Comparison of ENCODE assay signal across 8 mouse cellular contexts in the genomic region with DNA sequence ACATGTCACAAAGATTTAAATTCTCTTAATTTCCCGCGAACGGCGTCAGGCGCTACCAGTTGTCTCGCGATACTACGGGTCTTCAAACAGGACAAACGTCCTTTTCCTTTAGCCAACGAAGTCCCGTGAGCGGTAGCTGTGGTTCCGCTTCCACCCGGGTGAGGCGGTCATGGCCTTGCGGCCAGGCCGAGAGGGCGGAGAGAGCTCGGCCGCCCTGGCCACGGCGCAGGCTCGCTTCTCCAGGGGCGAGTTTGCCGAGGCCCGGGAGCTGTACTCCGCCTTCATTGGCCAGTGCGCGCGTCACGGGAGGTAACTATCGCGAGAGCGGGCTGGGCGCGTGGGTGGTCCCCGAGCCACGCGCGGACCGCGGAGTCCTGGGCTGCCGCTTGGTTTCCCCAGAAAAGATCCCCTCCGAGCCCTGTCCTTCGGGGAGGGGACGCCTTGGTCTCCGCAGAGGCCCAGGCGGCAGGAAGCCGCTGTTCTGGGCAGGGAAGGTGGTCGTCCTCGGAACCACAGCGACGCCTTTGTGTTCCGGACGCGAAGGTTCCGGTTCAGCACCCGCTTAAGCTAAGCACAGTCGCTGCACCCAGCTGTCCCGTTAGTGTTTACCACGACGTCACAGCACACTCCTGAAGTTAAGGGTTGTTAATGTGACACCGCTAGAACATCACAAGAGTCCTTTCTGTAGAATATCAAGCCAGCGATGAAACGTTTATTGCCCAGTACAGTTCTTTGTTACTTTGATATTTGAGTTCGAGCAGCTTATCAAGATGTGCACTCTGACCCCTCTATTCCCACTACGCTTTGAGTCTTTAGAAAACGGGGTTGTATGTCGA. TPM values are rescaled to one million over a fixed set of nuclear protein-coding genes. Genes with fewer than 3 reads are reported as not detected.
DNase-seq lines count a peak whose midpoint lies in the region; ATAC-seq and TF ChIP-seq lines count a peak whose summit lies in the region.

A gene (plus strand): TSS at position 110 of the 836 bp plus-strand sequence.

- peak within 1 kb of the TSS; percentile 73 for H3K4me2 ChIP-seq in lung, postnatal 0 days (replicated peaks; ENCODE audit: low read depth, low read length)

- no peaks in the 10 kb centered on the region for H3K9me3 ChIP-seq in hindbrain, embryonic 10.5 days
- no peaks in the 10 kb centered on the region for H3K9me3 ChIP-seq in lung, postnatal 0 days (ENCODE audit: low read length)

- ATAC-seq in frontal cortex, adult (ENCODE audit: low TSS enrichment), result peak; percentile 97
- ATAC-seq in lung, postnatal 0 days, result peak; percentile 95

- H3K4me3 ChIP-seq in hindbrain, embryonic 10.5 days, result peak within 1 kb of the TSS; percentile 67
- peak within 1 kb of the TSS; percentile 58 for H3K4me3 ChIP-seq in lung, postnatal 0 days (ENCODE audit: low read depth, low read length)

- H3K4me1 ChIP-seq in hindbrain, embryonic 10.5 days (replicated peaks), result peaks cover 10% of the 10 kb centered on the region
- H3K4me1 ChIP-seq in lung, postnatal 0 days (ENCODE audit: insufficient read depth, low read depth, low read length), result no peaks in the 10 kb centered on the region

- H3K9ac ChIP-seq in lung, postnatal 0 days (replicated peaks; ENCODE audit: low read depth), result peak within 1 kb of the TSS; percentile 86

- WGBS in hindbrain, embryonic 10.5 days, result under 1% methylated on average over 69 of the region's 69 CpGs
- WGBS in lung, postnatal 0 days, result 2% methylated on average over 67 of the region's 69 CpGs

- H3K27ac ChIP-seq in hindbrain, embryonic 10.5 days, result peak within 1 kb of the TSS; percentile 98
- peak within 1 kb of the TSS; percentile 100 for H3K27ac ChIP-seq in lung, postnatal 0 days (ENCODE audit: low read length)

- 0 out of 2 replicates have a peak, but pooled peaks cover 7% of the 10 kb centered on the region for H3K36me3 ChIP-seq in hindbrain, embryonic 10.5 days
- H3K36me3 ChIP-seq in lung, postnatal 0 days (ENCODE audit: insufficient read depth, low read length), result no peaks in the 10 kb centered on the region

- TF ChIP-seq EP300 in lung, postnatal 0 days (IDR thresholded peaks at IDR 0.05), result peak; percentile 94

- H3K27me3 ChIP-seq in hindbrain, embryonic 10.5 days (ENCODE audit: insufficient read depth, poor library complexity, severe bottlenecking), result no peaks in the 10 kb centered on the region
- no peaks in the 10 kb centered on the region for H3K27me3 ChIP-seq in lung, postnatal 0 days (replicated peaks; ENCODE audit: insufficient read depth, low read length)

- peak; percentile 98 for DNase-seq in MN1 (ENCODE audit: low spot score)
- peak; percentile 94 for DNase-seq in cerebellum, adult 9-10 months
- DNase-seq in hindbrain, embryonic 10.5 days (ENCODE audit: low spot score), result peak; percentile 96
- DNase-seq in layer of hippocampus, adult 9-11 months, result peak; percentile 94
- peak; percentile 98 for DNase-seq in lung, postnatal 0 days (ENCODE audit: low spot score)
- DNase-seq in ovary, postnatal 14 days (ENCODE audit: low spot score), result peak; percentile 92
- peak; percentile 94 for DNase-seq in thymus, postnatal 14 days

- TF ChIP-seq CTCF in lung, postnatal 0 days (IDR thresholded peaks at IDR 0.05), result peak; percentile 45; the same call in 1 of the 2 replicates

RNA-seq across cellular contexts. Expression of the gene that starts here (rescaled TPM):
- polyA plus RNA-seq in hindbrain, embryonic 10.5 days (2016; fragmentation: Nextera tagmentation; extraction: Ambion mirVana), result 20.4 and 22.5 TPM in 2 replicates
- polyA plus RNA-seq in lung, postnatal 0 days (2015; fragmentation: Nextera tagmentation; extraction: Ambion mirVana), result 16.7 and 19.9 TPM in 2 replicates

Comparison
In these comparisons a context has a peak if more than half of its experiments do, and no peak if none do; other contexts are left out.
1. Peak in every context shown above with its lines: DNase-seq, ATAC-seq, H3K4me3 ChIP-seq and H3K27ac ChIP-seq.